Mouse (Mus musculus): ENCODE measurements at regions not wholly inside any gene's neighbourhood (a gene's known extent, or its start where the extent isn't known, plus 50 kb on each side); places are given as distances from the start of the nearest gene placed in this dataset.

GRCm38 (mm10) chrX:85971973-85972372 lies 72.0 kb upstream of the Samt3 start:
- DNase-seq (ENCODE audit: low spot score in 2 of 2): no peak

- peak in 1 of 2 experiments; percentile 10 for DNase-seq (ENCODE audit: low spot score in 2 of 2)
These were observed 62.9 kb upstream of the Samt3 start for GRCm38 (mm10) chrX:85981051-85981450.

Data from adrenal gland, adult 18-20 months (tissue).